Mouse (Mus musculus) kidney, postnatal 10 days (tissue): ENCODE measurements around the gene Ly6g6e.
"Not testable (repeated sequence)": the region's sequence is repeated elsewhere in the genome, so short reads cannot be mapped to it uniquely, and the experiment has no call there.

Source experiments
- DNase-seq: peaks from one replicate; pipeline ENCODE4 v3.0.0; 2021; ENCODE audit warnings: mixed read lengths

Gene Ly6g6e

DNA sequence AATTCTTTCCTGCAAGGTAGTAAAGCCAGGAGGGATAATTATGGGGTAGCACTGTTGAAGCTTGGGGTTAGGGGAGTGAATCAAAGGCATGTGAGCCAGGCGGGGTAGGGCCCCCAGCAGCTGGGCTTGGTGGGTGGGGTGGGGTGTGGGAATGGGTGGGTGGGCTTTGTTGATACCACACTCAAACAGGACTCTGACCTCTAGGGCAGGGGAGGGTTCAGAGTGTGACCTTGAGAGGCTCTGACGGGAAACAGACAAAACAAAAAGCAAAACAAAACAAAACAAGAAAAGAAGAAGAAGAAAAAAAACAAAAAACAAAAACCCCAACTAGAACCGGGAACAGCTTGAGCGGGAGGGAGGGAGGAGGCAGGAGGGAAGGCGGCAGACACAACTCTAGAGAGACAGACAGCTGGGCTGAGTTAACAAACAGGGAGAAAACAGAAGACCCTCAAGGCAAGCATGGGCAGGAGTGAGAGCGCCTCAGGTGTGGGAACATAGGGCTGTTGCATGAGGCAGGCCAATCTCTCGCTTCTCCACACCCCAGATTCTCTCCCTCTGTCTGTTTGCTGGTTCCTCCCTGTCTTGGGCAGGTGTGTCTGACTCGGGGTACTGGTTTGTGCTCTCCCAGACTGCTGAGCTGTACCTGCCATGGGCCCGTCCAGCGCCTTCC lies at the start of gene Ly6g6e:
Ly6g6e (plus strand) TSS at position 396 of the 670 bp plus-strand sequence.
- no peak for DNase-seq

DNA sequence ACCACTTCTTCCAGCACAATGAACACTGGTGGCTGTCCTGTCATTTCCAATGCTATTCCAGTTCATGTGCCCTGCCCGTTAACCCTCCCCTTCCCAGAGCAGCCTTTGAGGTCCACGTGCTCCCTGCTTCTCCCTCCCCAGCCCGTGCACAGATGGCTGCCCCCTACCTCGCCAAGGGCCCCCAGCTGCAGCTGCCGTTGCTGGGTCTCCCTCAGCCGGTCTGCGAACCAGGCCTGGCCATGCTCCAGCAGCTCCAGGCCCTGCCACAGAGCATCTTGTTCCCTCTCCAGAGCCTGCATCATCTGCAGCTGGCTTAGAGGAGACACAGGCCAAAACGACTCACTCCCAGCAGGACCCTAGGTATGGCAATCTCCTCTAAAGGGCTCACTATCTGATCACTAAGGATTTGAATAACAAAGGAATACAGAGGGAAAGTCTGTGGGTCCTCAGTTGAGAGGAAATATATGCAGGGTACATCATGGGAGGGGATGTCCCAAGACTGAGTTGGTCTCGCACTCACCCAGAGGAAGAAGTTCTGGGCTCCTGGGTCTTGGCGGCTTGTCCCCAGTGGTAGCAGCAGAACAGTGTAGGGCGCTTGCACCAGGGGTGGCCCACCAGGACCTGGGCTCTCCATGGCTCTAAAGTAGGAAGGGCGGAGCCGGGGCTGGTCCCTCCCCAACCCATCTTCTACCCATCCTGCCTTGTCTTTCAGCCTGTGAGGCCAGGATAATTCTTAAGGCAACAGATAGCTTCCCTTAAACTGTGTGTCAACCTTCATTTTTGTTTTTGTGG lies 49.2 kb upstream of the Ly6g6e start, which contains the start of gene Sapcd1:
Sapcd1 (minus strand) TSS at position 740 of the 792 bp plus-strand sequence.
- DNase-seq: peak; percentile 19

DNA sequence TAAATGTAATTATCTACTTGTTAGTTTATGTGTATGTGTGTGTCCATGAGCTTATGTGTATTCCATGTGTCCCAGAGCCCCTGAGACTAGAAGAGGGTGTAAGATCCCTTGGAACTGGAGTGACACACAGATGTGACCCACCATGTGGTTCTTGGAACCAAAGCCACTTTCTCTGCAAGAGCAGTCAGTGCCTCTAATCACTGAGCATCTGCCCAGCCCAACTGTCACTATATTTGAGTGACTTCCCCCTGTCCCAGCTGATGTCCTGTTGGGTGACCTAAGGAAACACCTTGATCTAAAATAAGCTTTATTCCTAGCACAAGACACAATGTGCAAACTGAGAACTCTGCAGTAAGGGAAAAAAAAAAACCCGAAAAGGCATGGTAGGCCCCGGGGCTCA lies 48.4 kb upstream of the Ly6g6e start:
- no peak for DNase-seq

DNA sequence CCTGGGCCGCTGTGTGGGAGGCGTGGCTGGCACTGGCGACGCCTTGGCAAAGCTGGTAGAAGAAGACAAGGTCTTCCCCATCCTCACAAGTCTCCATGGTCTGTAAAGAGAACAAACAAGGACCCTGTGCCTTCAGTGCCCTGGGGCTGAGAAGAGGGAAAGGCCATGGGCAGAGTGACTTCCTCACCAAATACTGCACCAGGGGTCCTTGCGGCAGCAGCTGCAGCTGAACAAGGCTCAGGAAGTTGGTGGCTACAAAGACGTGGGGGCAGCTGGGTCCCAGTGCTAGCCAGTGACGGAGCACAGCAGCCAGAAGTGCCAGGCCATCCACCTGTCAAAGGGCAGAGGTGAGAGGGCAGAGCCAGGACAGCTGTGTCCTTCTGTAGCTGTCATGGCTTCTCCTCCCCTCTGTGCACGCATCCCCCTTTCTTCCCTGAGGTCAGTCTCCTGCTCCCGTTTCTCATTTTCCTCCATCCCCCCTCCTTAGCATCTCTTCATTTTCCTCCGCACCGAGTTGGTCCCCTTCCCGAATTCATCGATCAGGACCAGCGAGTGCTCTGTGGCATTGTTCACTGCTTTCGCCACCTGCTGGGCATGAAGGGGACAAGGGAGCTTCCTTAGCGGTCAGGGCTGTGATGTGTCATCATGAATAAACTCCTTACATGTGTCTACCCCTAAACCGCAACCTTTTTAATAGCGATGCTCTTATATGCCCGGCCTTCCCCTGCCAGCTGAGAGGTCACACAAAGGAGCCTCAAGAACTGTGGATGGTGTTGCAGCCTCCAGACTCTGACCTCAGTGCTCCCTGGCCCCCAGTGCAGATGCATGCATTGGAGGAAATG lies 46.8 kb upstream of the Ly6g6e start:
- DNase-seq: peak; percentile 37

DNA sequence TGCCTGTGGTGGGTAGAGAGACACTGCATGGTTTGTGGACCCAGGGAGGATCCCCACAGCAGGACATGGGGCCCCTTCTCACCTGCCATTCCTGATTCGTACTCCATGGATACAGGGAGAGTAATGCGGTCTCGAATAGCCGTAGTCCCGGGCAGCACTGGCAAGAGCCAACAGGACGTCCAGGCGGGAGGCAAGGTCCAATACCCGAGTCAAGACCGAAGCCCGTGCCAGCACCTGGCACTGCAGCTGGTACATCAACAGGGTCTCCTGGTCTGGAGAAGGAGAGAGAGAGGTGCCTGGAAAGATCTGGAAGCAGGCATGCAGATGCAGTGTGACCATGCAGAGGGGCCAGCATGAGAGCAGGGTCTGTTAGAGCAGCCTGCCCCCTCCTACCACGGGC lies 45.4 kb upstream of the Ly6g6e start:
- no peak for DNase-seq

DNA sequence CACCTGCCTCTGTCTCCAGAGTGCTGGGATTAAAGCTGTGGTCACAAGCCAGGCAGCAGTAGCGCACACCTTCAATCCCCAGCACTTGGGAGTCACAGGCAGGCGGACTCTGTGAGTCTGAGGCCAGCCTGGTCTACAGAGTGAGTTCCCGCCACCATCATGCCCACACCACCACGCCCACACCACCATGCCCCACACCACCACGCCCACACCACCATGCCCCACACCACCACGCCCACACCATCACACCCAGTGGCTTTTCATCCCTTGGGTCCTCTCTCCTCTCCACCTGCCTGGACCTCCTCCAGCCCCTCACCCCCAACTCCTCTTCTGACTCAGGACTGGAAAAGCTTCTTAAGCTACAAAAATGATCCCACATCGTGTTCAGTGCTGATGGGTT lies 44.8 kb upstream of the Ly6g6e start:
- DNase-seq: peak; percentile 8

DNA sequence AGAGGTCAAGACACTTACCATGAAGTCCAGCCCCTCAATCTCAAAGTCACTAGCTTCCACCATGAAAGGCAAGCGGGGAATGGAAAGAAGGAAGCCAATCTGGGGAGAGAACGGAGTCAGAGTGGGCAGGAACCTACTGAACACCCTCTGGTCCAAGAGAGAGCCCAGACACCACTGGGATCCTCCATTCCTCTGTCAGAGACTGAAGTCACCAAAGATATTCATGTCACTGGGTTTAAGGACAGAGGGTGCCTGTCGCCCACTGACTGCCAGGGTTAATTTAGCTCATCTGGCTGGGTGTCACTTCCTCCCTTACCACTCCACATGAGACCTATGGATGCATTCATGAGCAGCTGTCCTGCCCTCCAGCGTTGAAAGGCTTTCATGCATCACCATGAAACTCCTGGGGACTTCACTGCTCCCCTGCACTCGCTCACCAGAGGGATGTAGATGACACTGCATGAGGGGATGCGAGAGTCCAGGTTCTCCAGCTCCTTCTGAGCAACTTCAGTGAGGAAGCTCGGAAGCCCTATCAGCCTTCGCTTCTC lies 44.3 kb upstream of the Ly6g6e start:
- DNase-seq: no peak

DNA sequence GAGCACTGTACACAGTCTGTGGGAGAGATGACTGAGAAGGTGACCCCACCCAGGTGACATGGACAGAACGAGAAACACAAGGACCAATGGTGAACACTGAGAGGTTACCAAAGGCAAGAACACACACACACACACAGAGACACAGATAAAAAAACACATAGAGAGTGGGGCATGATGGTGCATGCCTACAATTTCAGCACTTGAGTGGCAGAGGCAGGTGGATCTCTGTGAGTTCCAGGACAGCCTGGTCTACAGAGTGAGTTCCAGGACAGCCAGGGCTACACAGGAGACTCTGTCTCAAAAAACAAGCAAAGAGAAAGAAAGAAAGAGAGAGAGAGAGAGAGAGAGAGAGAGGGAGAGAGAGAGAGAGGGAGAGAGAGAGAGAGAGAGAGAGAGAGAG lies 43.0 kb upstream of the Ly6g6e start:
- DNase-seq: not testable (repeated sequence)

DNA sequence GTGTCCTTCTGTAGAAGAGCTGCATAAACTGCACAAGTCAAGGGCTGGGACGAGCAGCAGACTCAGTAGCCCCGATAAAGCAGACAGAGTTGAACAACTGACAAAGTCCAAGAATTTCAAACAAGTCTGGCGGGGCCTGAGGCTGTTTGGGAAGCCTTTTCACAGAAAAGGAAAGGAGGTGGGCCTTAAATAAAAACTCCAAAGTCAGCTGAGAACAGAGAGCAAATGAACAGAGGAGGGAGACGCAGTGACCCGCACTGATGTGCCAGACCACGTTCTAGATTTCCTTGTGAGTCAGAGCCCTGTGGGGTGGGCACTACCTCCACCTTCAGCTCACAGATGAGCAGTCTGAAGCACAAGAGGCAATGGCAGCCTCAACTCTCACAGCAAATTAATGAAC lies 41.8 kb upstream of the Ly6g6e start:
- DNase-seq: no peak

DNA sequence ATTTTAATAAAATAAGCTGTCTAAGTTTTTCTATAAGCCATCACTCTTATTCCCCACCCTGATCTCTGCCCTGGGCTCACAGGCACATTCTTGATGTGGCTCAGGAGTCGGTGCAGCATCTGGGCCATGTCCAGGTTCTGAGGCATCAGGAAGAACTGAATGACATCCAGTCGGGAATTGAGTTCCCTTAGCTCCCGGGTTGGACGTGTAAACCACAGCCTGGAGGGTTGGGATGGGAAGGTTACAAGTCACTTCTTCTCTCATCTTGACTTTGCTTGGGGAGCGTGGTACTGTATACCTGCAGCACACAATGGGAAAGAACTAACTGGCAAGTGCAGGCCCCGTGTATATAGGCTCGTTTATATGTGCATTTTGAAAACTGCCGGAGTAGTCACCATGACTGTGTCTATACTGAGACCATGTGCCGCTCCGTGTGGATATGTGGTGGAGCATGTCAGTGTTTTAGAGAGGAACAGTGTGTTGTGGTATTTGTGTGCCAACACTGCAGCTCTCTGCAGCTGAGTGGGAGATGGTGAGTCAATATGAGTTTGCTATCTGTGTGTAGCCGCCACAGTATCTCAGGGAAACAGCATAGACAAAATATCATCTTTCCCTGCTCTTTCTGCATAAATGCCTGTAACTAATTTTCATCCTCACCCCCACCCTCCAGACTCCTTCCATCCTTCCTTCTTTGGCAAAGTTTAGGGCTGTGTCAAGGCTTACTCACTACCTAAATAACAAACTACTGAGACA lies 37.4 kb upstream of the Ly6g6e start:
- no peak for DNase-seq

DNA sequence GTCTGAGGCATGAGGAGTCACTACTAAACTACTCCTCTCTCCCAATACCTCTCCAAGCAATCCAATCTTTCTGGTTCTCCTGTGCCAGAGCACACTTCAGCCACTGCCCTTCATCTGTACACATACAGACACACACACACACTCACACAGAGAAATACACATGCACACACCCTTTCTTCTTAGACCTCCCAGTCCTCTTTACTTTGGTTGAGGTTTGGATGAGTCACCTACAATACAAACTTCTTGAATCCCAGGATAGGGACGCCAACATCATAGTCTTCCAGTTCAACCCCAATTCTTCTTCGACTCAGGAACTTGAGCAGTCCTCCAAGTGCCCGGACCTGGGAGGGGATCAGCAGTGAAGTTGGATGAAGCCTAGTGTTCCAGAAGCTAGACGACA lies 32.9 kb upstream of the Ly6g6e start:
- DNase-seq: no peak

DNA sequence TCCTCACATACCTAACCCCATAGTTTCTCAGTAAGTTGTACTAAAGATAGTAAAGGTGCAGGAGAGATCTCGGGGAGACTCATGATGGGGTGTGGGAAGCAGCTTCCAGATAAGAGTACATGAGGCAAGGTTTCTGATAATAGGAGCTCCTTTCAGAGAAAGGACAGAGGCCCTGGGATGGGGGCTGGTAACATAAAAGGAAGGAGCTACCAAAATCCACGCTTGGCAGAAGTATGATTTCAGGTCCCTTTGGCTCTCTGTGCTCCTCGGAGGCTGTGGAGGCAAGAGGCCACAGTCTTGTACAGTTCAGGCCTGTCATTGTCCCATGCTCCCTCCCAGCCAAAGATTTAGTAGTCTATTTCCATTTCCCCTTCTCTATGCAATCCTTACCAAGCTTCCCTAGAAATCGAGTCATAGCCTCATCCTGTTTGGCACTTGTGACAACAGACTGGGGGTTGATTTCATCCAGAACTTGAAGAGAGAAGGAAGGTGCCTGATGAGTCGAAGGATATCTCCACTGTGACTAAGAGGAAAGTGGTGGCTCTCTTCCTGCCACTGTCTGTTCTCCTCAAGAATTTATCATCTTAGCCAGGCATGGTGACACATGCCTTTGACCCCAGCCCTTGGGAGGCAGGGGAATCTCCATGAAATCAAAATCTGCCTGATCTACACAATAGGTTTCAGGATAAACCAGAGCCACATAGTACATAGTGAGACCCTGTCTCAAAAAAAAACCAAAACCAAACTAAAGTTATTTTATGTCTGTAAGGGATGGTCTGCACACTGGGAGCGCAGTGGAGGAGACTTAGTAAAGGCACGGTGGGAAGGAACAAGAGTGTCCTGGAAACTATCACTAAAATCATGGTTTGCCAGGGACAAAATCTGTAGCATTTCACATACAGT lies 31.5 kb upstream of the Ly6g6e start:
- DNase-seq: no peak

DNA sequence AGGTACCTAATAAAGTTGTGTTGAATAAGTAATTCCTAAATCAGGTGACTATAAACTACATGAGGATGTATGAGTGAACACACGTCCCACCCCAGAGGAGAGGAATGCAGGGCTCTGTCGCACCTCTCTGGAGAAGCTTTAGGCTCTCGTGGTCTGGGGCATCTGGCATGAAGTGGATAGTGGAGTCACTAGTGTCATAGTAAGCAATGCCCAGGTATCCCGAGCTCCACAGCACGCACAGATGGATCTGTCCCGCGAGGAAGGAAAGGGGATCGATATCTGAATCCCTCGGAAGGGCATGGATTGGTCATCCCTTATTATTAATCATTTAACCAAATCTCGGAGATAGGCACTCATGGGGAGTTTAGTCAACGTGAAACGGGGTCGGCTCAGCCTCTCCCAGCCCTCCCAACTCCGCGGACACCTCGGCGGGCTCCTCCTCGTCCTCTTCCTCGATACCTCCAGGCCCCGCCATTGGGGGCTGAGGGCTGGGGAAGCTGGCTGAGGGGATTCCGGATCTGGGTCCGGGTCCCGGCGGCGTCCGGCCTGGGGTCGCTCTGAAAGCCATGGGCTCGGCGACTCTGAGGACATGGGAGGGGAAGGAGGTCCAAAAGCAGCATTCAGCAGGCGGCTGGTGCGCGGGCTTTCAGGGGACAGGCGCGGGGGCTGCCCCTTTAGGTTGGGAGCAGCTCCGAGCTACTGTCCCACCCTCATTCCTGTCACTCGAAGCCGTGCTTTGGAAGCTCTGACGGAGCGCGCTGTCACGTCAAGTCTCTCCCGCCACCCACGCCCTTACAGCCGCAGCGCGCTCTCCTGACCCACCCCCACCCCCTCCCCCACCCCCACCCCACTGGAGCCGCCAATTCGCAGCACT lies 30.7 kb upstream of the Ly6g6e start:
- DNase-seq: no peak

DNA sequence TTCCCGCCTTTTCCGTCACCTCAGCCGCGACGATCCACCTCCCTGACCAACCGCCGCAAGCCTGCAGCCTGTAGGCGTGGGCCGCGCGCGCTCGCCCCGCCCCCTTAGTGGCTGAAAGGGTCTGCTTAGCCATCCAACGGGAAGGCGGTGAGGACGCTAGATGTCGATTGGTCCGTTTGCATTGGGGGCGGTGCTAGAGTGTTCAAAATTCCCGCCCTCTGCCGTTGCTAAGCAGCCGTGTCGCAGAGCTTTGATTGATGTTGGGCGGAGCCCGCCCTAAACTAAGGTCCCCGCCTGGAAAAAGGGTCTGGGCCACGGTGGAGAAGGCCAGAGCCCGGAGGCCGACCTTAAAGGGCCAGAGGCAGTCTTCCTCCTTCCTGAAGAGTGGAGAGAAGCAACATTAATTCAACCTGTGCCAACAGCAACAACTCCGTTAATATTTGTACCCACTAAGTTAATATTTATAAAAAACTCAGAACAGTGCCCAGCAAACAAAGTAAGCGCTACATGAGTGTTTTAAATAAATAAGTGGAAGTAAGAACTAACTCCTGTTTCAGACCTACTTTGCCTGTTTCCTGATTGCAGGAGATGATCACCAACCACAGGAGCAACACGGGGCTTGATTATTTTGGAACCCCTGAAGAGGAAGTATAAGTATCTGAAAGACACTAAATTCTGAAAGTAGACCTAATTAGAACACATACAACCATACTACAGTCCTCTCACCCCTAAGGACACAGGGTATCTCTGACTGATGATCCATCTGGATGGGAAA lies 29.8 kb upstream of the Ly6g6e start, which contains the start of gene Msh5:
Msh5 (minus strand) TSS at position 65 of the 775 bp plus-strand sequence.
- DNase-seq: peak; percentile 99

DNA sequence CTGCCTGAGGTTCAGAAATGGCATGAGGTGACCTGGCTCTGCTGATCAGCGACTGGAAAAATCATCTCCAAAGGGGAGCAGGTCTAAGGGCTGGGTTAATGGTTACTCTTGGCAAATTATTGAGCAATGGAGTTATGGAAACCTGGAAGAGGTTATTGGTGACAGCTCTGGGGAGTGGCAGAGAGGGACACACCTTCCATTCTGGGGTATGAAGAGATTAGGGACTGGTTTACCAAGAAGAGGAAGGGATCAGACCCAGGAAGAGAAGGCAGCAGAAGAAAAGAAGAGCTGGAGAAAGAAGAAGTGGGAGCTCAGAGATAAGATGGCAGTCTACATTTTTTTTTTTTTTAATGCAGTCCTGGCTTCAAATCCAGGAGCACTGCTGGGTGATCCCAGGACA lies 29.0 kb upstream of the Ly6g6e start:
- peak; percentile 41 for DNase-seq

DNA sequence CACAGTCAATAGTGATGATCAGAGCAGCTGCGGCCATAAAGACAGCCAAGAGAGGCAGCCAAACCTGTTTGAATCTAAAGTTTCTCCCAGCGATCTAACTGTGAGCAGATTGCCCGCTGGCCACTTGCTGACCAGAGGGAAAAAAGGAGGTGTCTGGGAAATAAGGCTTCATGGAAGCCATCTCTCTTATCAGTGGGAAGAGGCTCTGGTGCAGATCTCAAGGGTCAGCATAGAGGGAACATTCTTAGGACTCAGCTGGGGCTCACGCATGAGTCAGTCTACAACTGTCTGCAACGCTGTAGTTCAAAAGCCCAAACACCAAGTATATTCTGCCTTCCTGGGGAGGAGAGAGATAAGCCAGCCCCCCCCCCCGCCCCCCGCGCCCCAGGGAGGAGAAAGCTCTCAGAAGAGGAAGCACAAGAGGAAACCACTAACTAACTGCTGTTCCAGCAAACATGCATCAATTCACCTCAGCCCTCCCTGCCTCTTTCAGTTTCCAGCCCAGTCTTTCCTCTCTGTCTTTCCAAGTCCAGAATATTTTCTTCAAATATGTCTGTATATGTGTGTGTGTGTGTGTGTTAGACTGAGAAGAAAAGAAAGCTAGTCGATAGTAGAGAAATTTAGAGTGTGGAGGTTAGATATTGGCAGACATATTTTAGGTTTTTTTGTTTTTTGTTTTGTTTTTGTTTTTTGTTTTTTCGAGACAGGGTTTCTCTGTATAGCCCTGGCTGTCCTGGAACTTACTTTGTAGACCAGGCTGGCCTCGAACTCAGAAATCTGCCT lies 28.4 kb upstream of the Ly6g6e start:
- peak; percentile 43 for DNase-seq

DNA sequence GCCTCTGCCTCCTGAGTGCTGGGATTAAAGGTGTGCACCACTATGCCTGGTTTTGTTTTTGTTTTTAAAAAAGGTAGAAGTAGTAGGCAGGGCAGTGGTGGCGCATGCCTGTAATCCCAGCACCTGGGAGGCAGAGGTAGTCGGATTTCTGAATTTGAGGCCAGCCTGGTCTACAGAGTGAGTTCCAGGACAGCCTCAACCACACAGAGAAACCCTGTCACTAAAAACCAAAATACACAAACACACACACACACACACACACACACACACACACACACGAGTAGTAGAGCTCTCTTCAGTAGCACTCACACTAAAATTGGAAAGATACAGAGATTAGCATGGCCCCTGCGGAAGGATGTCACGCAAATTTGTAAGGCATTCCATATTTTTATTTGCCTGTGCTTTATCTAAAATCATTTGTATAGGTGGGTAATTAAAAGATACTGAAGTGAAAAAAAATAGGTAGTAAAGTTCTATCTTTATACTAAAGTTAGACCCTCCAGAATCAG lies 27.7 kb upstream of the Ly6g6e start:
- no peak for DNase-seq

DNA sequence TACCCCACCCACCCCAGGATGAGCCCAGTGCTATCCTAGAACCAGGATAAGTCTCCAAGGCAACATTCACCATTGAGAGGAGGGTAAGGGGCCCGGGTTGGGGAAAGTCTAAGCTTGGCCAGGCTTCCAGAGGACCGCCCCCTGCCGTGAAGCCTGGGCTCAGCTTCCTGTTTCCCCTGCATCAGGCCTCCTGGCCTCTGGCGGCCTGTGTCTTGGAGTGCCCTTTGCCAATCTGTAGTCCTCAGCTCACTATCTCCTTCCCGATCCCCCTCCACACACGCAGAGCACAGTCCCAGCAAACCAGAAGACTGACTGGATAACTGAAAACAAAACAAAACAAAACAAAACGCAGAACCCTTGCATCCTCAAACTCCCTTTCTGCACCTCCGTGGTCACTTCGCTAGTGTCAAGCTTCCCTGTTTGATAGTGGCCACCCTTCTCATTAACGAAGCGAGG lies 27.1 kb upstream of the Ly6g6e start, which contains the start of gene Clic1:
Clic1 (plus strand) TSS at position 406 of the 456 bp plus-strand sequence.
- DNase-seq: peak; percentile 82
